In the genomic region with DNA sequence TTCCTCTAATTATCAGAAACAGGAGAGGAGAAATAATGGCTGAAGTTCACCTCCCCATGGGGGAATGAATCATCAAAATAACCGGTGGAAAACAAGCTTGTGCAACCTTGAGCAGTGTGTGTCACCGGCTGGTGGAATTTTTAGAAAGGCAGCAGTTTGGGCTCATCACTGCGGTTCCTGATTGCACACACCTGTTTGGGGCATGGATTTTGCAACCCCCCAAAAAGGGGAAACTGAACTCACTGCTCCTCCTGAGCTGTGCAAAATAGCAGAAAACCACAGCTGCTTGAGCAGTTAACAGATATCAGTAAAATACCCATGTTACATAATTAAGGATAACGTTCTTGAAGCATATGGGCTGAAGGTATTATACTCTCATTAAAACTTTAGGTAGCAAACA, we compare ENCODE assay signal across 9 mouse cellular contexts.
DNase-seq lines count a peak whose midpoint lies in the region; ATAC-seq lines count a peak whose summit lies in the region.
"Had no signal": no experiment of that assay in that cellular context is flagged by ENCODE, and none has a peak within 500 bp of the region (broad histone marks: within the 10 kb centered on the region; RNA-seq: fewer than 3 reads in every experiment).

No protein-coding gene starts in this region.

- no peak for ATAC-seq in hindbrain, embryonic 14.5 days (ENCODE audit: low FRiP score)

- 5% methylated on average over 4 of the region's 4 CpGs for WGBS in macrophage (ENCODE audit: missing documents)
- WGBS in hindbrain, embryonic 14.5 days = 85% methylated on average over 4 of the region's 4 CpGs

- no peaks in the 10 kb centered on the region; the same call in 1 of the 2 replicates for H3K36me3 ChIP-seq in macrophage (ENCODE audit: inconsistent target)
- H3K36me3 ChIP-seq in hindbrain, embryonic 14.5 days (replicated peaks; ENCODE audit: control insufficient read depth, insufficient read depth) = no peaks in the 10 kb centered on the region
- H3K36me3 ChIP-seq: stomach, embryonic 15.5 days had no signal

- intact Hi-C loops in left cerebral cortex, postnatal 14 days (cut with DNase I) = no loop called here

- no peaks in the 10 kb centered on the region for H3K4me1 ChIP-seq in hindbrain, embryonic 14.5 days (replicated peaks; ENCODE audit: control insufficient read depth, insufficient read depth, low read length)
- H3K4me1 ChIP-seq: stomach, embryonic 15.5 days had no signal

- no peak overlapping the region for H3K4me2 ChIP-seq in hindbrain, embryonic 14.5 days (replicated peaks)
- H3K4me2 ChIP-seq: stomach, embryonic 15.5 days had no signal

- DNase-seq in urinary bladder, postnatal 14 days (ENCODE audit: low spot score) = peak; percentile 5
- DNase-seq in urinary bladder, postnatal 10 days (ENCODE audit: low spot score) = no peak
- DNase-seq in c-Kit-positive CD71-positive TER-119-positive erythroid progenitor cells, embryonic 14.5 days (ENCODE audit: low spot score) = peak; percentile 2
- no peak for DNase-seq in frontal cortex, postnatal 36 days (ENCODE audit: low spot score in 2 of 2)
- DNase-seq in gastrocnemius, adult 8-10 months (ENCODE audit: low spot score in 2 of 2) = no peak
- DNase-seq in hindbrain, embryonic 14.5 days (ENCODE audit: low spot score) = no peak
- no peak for DNase-seq in left cerebral cortex, postnatal 14 days (ENCODE audit: low spot score in 2 of 2)

- no peaks in the 10 kb centered on the region for H3K27me3 ChIP-seq in hindbrain, embryonic 14.5 days (ENCODE audit: control insufficient read depth, insufficient read depth, low read length)
- H3K27me3 ChIP-seq: stomach, embryonic 15.5 days had no signal

- H3K27ac ChIP-seq in macrophage = peak overlapping the region; percentile 96
- H3K27ac ChIP-seq in hindbrain, embryonic 14.5 days = no peak overlapping the region
- H3K27ac ChIP-seq: stomach, embryonic 15.5 days had no signal

- H3K9ac ChIP-seq in hindbrain, embryonic 14.5 days = no peak overlapping the region
- H3K9ac ChIP-seq: stomach, embryonic 15.5 days had no signal

- no peaks in the 10 kb centered on the region for H3K9me3 ChIP-seq in hindbrain, embryonic 14.5 days (ENCODE audit: control insufficient read depth, low read length)
- H3K9me3 ChIP-seq: stomach, embryonic 15.5 days had no signal

- peaks cover 5% of the 10 kb centered on the region; the same call in 1 of the 2 replicates for H3K79me2 ChIP-seq in macrophage (ENCODE audit: inconsistent target)

- no peak overlapping the region for H3K4me3 ChIP-seq in macrophage (ENCODE audit: inconsistent target)
- no peak overlapping the region for H3K4me3 ChIP-seq in hindbrain, embryonic 14.5 days (replicated peaks; ENCODE audit: low read length)
- H3K4me3 ChIP-seq: stomach, embryonic 15.5 days had no signal

Comparison
In these comparisons a context has a peak if more than half of its experiments do, and no peak if none do; other contexts are left out.
1. DNase-seq: peak in urinary bladder, postnatal 14 days (single experiment) and c-Kit-positive CD71-positive TER-119-positive erythroid progenitor cells, embryonic 14.5 days (single experiment); none in urinary bladder, postnatal 10 days (single experiment), frontal cortex, postnatal 36 days (0 of 2), gastrocnemius, adult 8-10 months (0 of 2), hindbrain, embryonic 14.5 days (single experiment) and left cerebral cortex, postnatal 14 days (0 of 2).